Mouse (Mus musculus) C2C12 (cell line): ENCODE data around the gene Bckdha. TPM values are rescaled to one million over a fixed set of nuclear protein-coding genes. Genes with fewer than 3 reads are reported as not detected.
A peak's percentile ranks its signal among the peaks of the same experiment; 100 is the strongest.

Source experiments
- H3K27me3 ChIP-seq: one replicate; pipeline ENCODE4 v1.6.1; 2011; ENCODE audit not compliant: control insufficient read depth, insufficient read depth, insufficient read length
- H3K36me3 ChIP-seq: one replicate; pipeline ENCODE4 v1.6.1; 2011; ENCODE audit not compliant: control insufficient read depth, insufficient read depth
- H3K4me3 ChIP-seq: one replicate; pipeline ENCODE4 v1.5.1; 2011; ENCODE audit warnings: mild to moderate bottlenecking, control low read depth; ENCODE audit not compliant: poor library complexity, insufficient read depth, severe bottlenecking
- H3K79me2 ChIP-seq: one replicate; pipeline ENCODE4 v1.6.1; 2011; ENCODE audit not compliant: control insufficient read depth, insufficient read depth
- H3K79me3 ChIP-seq: one replicate; pipeline ENCODE4 v1.6.1; 2011; ENCODE audit warnings: low read depth, control low read depth
- H3ac ChIP-seq: one replicate; pipeline ENCODE3; 2011; ENCODE audit warnings: low read depth; ENCODE audit not compliant: control insufficient read depth, insufficient read length
- CEBPB ChIP-seq: IDR thresholded peaks from one replicate; pipeline ENCODE4 v1.6.1; 2011; ENCODE audit warnings: low read depth, mild to moderate bottlenecking, control low read depth, moderate library complexity
- CTCF ChIP-seq: IDR thresholded peaks from one replicate; pipeline ENCODE4 v1.5.1; 2011; ENCODE audit not compliant: control insufficient read depth, insufficient read depth, insufficient read length
- FOSL1 ChIP-seq: IDR thresholded peaks from one replicate; pipeline ENCODE4 v1.8.0; 2011; ENCODE audit warnings: mild to moderate bottlenecking, low read length; ENCODE audit not compliant: poor library complexity, insufficient read depth, severe bottlenecking
- MAX ChIP-seq: IDR thresholded peaks from one replicate; pipeline ENCODE4 v1.6.1; 2011; ENCODE audit warnings: mild to moderate bottlenecking, control low read depth
- MYOD1 ChIP-seq: IDR thresholded peaks from one replicate; pipeline ENCODE4 v1.6.1; 2011; ENCODE audit warnings: low read depth; ENCODE audit not compliant: control insufficient read depth, insufficient read length
- MYOG ChIP-seq: IDR thresholded peaks from one replicate; pipeline ENCODE4 v1.6.1; 2011; ENCODE audit not compliant: control insufficient read depth, insufficient read length; ENCODE audit errors: extremely low read depth
- USF1 ChIP-seq: IDR thresholded peaks from one replicate; pipeline ENCODE4 v1.6.1; 2011; ENCODE audit warnings: low read depth, mild to moderate bottlenecking, control low read depth, moderate library complexity
- polyA plus RNA-seq: library from polyadenylated mRNA; unstranded; fragments of >200 nt; fragmentation: generic; extraction: Trizol; gene quantifications from one replicate; pipeline ENCODE4 v1.2.1, GENCODE M21; 2012; ENCODE audit warnings: missing spikeins

The Bckdha gene
- polyA plus RNA-seq, 1 experiment = 21.3 TPM

- Histone ChIP-seq H3K79me3 (peaks cover 8% of the 10 kb centered on the region), H3K27me3 (no peaks in the 10 kb centered on the region), H3K4me3 (peak overlapping the region; percentile 63), H3K36me3 (peaks cover 11% of the 10 kb centered on the region), H3ac (no peak overlapping the region), H3K79me2 (peaks cover 35% of the 10 kb centered on the region)
- TF ChIP-seq CEBPB = no peak
- TF ChIP-seq MYOD1 = no peak
- no peak for TF ChIP-seq CTCF
- no peak for TF ChIP-seq FOSL1
- no peak for TF ChIP-seq USF1
- TF ChIP-seq MYOG = no peak
- no peak for TF ChIP-seq MAX
These were observed 30.8 kb upstream of the Bckdha start for GRCm38 (mm10) chr7:25689603-25690021.

- Histone ChIP-seq H3K79me3 (peaks cover 8% of the 10 kb centered on the region), H3K4me3 (peak overlapping the region; percentile 63), H3K79me2 (peaks cover 35% of the 10 kb centered on the region), H3K36me3 (peaks cover 9% of the 10 kb centered on the region), H3ac (peak overlapping the region; percentile 94), H3K27me3 (no peaks in the 10 kb centered on the region)
- TF ChIP-seq MYOD1 (no peak), FOSL1 (no peak), MYOG (no peak), USF1 (no peak), CEBPB (no peak), MAX (no peak), CTCF (no peak)
These were observed 30.2 kb upstream of the Bckdha start for GRCm38 (mm10) chr7:25688810-25689586.

- H3K79me2 ChIP-seq = peaks cover 35% of the 10 kb centered on the region
- H3ac ChIP-seq = peak overlapping the region; percentile 94
- H3K36me3 ChIP-seq = peaks cover 5% of the 10 kb centered on the region
- peaks cover 8% of the 10 kb centered on the region for H3K79me3 ChIP-seq
- no peaks in the 10 kb centered on the region for H3K27me3 ChIP-seq
- TF ChIP-seq FOSL1 = no peak
- peak overlapping the region; percentile 63 for H3K4me3 ChIP-seq
These were observed 29.1 kb upstream of the Bckdha start for GRCm38 (mm10) chr7:25687811-25688401.

- H3K79me3 ChIP-seq = peaks cover 8% of the 10 kb centered on the region
- peak within 1 kb of the TSS; percentile 63 for H3K4me3 ChIP-seq
- H3K27me3 ChIP-seq = no peaks in the 10 kb centered on the region
- peak; percentile 65 for TF ChIP-seq CTCF
- TF ChIP-seq MAX = no peak
- no peaks in the 10 kb centered on the region for H3K36me3 ChIP-seq
- H3ac ChIP-seq = peak within 1 kb of the TSS; percentile 94
- H3K79me2 ChIP-seq = peaks cover 35% of the 10 kb centered on the region
These were observed 28.1 kb upstream of the Bckdha start, which contains the start of gene Tgfb1 for GRCm38 (mm10) chr7:25686680-25687531. Gene Tgfb1 (plus strand): TSS chr7:25687002.

- H3K4me3 ChIP-seq = no peak overlapping the region
- H3K27me3 ChIP-seq = no peaks in the 10 kb centered on the region
- H3ac ChIP-seq = no peak overlapping the region
- no peaks in the 10 kb centered on the region for H3K36me3 ChIP-seq
- no peak for TF ChIP-seq MAX
- TF ChIP-seq MYOD1 = no peak
- no peak for TF ChIP-seq CEBPB
- no peak for TF ChIP-seq USF1
- no peak for TF ChIP-seq FOSL1
- no peak for TF ChIP-seq CTCF
- no peak for TF ChIP-seq MYOG
- H3K79me3 ChIP-seq = peaks cover 7% of the 10 kb centered on the region
- H3K79me2 ChIP-seq = peaks cover 33% of the 10 kb centered on the region
These were observed 27.2 kb upstream of the Bckdha start for GRCm38 (mm10) chr7:25685926-25686470.
